Mouse (Mus musculus) adrenal gland, postnatal 14 days (tissue): ENCODE measurements around the gene 2610028H24Rik. TPM values are rescaled to one million over a fixed set of nuclear protein-coding genes. Genes with fewer than 3 reads are reported as not detected.

Experiments
- DNase-seq: peaks from one replicate; pipeline ENCODE4 v3.0.0; 2021; ENCODE audit warnings: mixed read lengths
- long read RNA-seq, 2 experiments: library from polyadenylated mRNA; stranded (forward); transcript quantifications; one replicate each; pipeline ENCODE4 v2.0.0; 2021
- total RNA-seq: library from RNA; stranded (reverse); gene quantifications from 2 replicates; pipeline ENCODE4 v1.2.3, GENCODE M21; 2021

The 2610028H24Rik gene
- not detected in 2 replicates for total RNA-seq
- long read RNA-seq, experiment 1, result 0 reads
- long read RNA-seq, experiment 2, result 0 reads

GRCm38 (mm10) chr10:76448851-76449250, at the start of gene 2610028H24Rik:
Gene 2610028H24Rik, plus strand, starts transcription at chr10:76449081.
- DNase-seq, result no peak

GRCm38 (mm10) chr10:76408520-76408919, 40.4 kb upstream of the 2610028H24Rik start:
- DNase-seq, result no peak

- no peak for DNase-seq
Measured at GRCm38 (mm10) chr10:76416811-76417210, 32.1 kb upstream of the 2610028H24Rik start.

- no peak for DNase-seq
Measured at GRCm38 (mm10) chr10:76425674-76426073, 23.2 kb upstream of the 2610028H24Rik start.

- DNase-seq, result no peak
Measured at GRCm38 (mm10) chr10:76433925-76434324, 15.0 kb upstream of the 2610028H24Rik start.

- no peak for DNase-seq
Measured at GRCm38 (mm10) chr10:76439107-76439890, 9.6 kb upstream of the 2610028H24Rik start.

- no peak for DNase-seq
Measured at GRCm38 (mm10) chr10:76440281-76440680, 8.6 kb upstream of the 2610028H24Rik start, which contains the start of gene AC141477.1. Gene AC141477.1, minus strand, starts transcription at chr10:76440444.

GRCm38 (mm10) chr10:76442178-76443088, 6.4 kb upstream of the 2610028H24Rik start, which contains the start of gene Pcnt:
Gene Pcnt, minus strand, starts transcription at chr10:76442786.
- DNase-seq, result peak; percentile 99

GRCm38 (mm10) chr10:76445996-76446681, 2.7 kb upstream of the 2610028H24Rik start:
- DNase-seq, result no peak

- no peak for DNase-seq
Measured at GRCm38 (mm10) chr10:76447406-76448229, 1.3 kb upstream of the 2610028H24Rik start.

GRCm38 (mm10) chr10:76455289-76455688, 6.4 kb downstream of the 2610028H24Rik start:
- DNase-seq, result peak; percentile 69

- DNase-seq, result peak; percentile 36
Measured at GRCm38 (mm10) chr10:76461255-76461654, 12.4 kb downstream of the 2610028H24Rik start.

- DNase-seq, result no peak
Measured at GRCm38 (mm10) chr10:76462312-76462711, 13.4 kb downstream of the 2610028H24Rik start.

- no peak for DNase-seq
Measured at GRCm38 (mm10) chr10:76462721-76463120, 13.8 kb downstream of the 2610028H24Rik start.

GRCm38 (mm10) chr10:76468203-76469162, 19.6 kb downstream of the 2610028H24Rik start, which contains the start of the genes Mcm3ap and Ybey:
Gene Mcm3ap, plus strand, starts transcription at chr10:76468927.
Gene Ybey, minus strand, starts transcription at chr10:76469114.
- peak; percentile 93 for DNase-seq

GRCm38 (mm10) chr10:76473759-76474158, 24.9 kb downstream of the 2610028H24Rik start:
- DNase-seq, result no peak

- no peak for DNase-seq
Measured at GRCm38 (mm10) chr10:76480851-76481250, 32.0 kb downstream of the 2610028H24Rik start.

GRCm38 (mm10) chr10:76481480-76481879, 32.6 kb downstream of the 2610028H24Rik start:
- no peak for DNase-seq

GRCm38 (mm10) chr10:76486302-76486701, 37.4 kb downstream of the 2610028H24Rik start:
- DNase-seq, result no peak

- no peak for DNase-seq
Measured at GRCm38 (mm10) chr10:76488265-76488664, 39.4 kb downstream of the 2610028H24Rik start.
